Mouse (Mus musculus) right cerebral cortex, postnatal 25 days (tissue): Measurements from ENCODE around the gene Csrnp3.

Source experiments
- DNase-seq: peaks from one replicate; pipeline ENCODE4 v3.0.0; 2022

Csrnp3 gene

GRCm38 (mm10) chr2:66024837-66025236 is 179.3 kb downstream of the Csrnp3 start:
- DNase-seq: no peak

- no peak for DNase-seq
Observed at GRCm38 (mm10) chr2:66028812-66029211, 183.2 kb downstream of the Csrnp3 start.

GRCm38 (mm10) chr2:66034907-66035679 is 189.5 kb downstream of the Csrnp3 start:
- DNase-seq: no peak

GRCm38 (mm10) chr2:66040611-66041010 is 195.0 kb downstream of the Csrnp3 start:
- DNase-seq: no peak

GRCm38 (mm10) chr2:66041203-66041916 is 195.8 kb downstream of the Csrnp3 start:
- no peak for DNase-seq

- DNase-seq: peak; percentile 47
Observed at GRCm38 (mm10) chr2:66041917-66042419, 196.4 kb downstream of the Csrnp3 start.

- DNase-seq: no peak
Observed at GRCm38 (mm10) chr2:66043441-66044404, 198.2 kb downstream of the Csrnp3 start.

GRCm38 (mm10) chr2:66044405-66045089 is 199.0 kb downstream of the Csrnp3 start:
- DNase-seq: no peak

- DNase-seq: no peak
Observed at GRCm38 (mm10) chr2:66063291-66063690, 217.7 kb downstream of the Csrnp3 start.

GRCm38 (mm10) chr2:66069454-66069853 is 223.9 kb downstream of the Csrnp3 start:
- no peak for DNase-seq

- DNase-seq: no peak
Observed at GRCm38 (mm10) chr2:66080731-66081130, 235.2 kb downstream of the Csrnp3 start.
